Mouse (Mus musculus) midbrain, embryonic 10.5 days (tissue): Measurements from ENCODE around the gene Cd3g. TPM values are rescaled to one million over a fixed set of nuclear protein-coding genes. Genes with fewer than 3 reads are reported as not detected.
"Not testable (repeated sequence)": the region's sequence is repeated elsewhere in the genome, so short reads cannot be mapped to it uniquely, and the experiment has no call there.

Experiments used
- DNase-seq: peaks from one replicate; pipeline ENCODE4 v3.0.0-alpha.2; 2017; ENCODE audit warnings: low spot score
- H3K27ac ChIP-seq: fragments of 300-500 bp; sonication (generic); replicated peaks from 2 replicates; pipeline ENCODE4 v1.5.1; 2016; ENCODE audit warnings: mild to moderate bottlenecking
- H3K27me3 ChIP-seq: fragments of 300-500 bp; sonication (generic); 2 replicates; pipeline ENCODE4 v1.6.1; 2016; ENCODE audit warnings: low read depth, mild to moderate bottlenecking; ENCODE audit not compliant: poor library complexity, severe bottlenecking
- H3K36me3 ChIP-seq: fragments of 300-500 bp; sonication (generic); 2 replicates; pipeline ENCODE4 v1.6.1; 2016; ENCODE audit warnings: mild to moderate bottlenecking, moderate library complexity
- H3K4me1 ChIP-seq: fragments of 300-500 bp; sonication (generic); 2 replicates; pipeline ENCODE4 v1.6.1; 2016
- H3K4me3 ChIP-seq: fragments of 300-500 bp; sonication (generic); 2 replicates; pipeline ENCODE4 v1.5.1; 2016; ENCODE audit warnings: mild to moderate bottlenecking, moderate library complexity
- H3K9me3 ChIP-seq: fragments of 300-500 bp; sonication (generic); replicated peaks from 2 replicates; pipeline ENCODE4 v1.6.1; 2016; ENCODE audit warnings: mild to moderate bottlenecking
- WGBS: fragments of 180-500 bp; shearing (Covaris S2); methylation state at CpG from one replicate; pipeline ENCODE4 v1.1.7; 2016; 5-methylcytosine and 5-hydroxymethylcytosine counted together
- polyA plus RNA-seq: library from polyadenylated mRNA; unstranded; fragments of >200 nt; fragmentation: Nextera tagmentation; extraction: Ambion mirVana; gene quantifications from 2 replicates; pipeline ENCODE4 v1.2.1, GENCODE M21; 2016

The Cd3g gene
- polyA plus RNA-seq, 1 experiment from 2014 or later, result not detected

- H3K36me3 ChIP-seq, result no peaks in the 10 kb centered on the region
- H3K9me3 ChIP-seq, result no peaks in the 10 kb centered on the region
- H3K27ac ChIP-seq, result no peak overlapping the region
- no peak for DNase-seq
- H3K4me1 ChIP-seq, result peaks cover 8% of the 10 kb centered on the region
- H3K4me3 ChIP-seq, result no peak overlapping the region
- 0 out of 2 replicates have a peak, but pooled peaks cover 5% of the 10 kb centered on the region for H3K27me3 ChIP-seq
- WGBS, result 79% methylated on average over 3 of the region's 3 CpGs
These were observed 2.3 kb upstream of the Cd3g start for GRCm38 (mm10) chr9:44982531-44982930.

- no peaks in the 10 kb centered on the region for H3K9me3 ChIP-seq
- H3K4me3 ChIP-seq, result no peak overlapping the region
- 0 out of 2 replicates have a peak, but pooled peaks cover 5% of the 10 kb centered on the region for H3K27me3 ChIP-seq
- H3K27ac ChIP-seq, result no peak overlapping the region
- DNase-seq, result no peak
- no peaks in the 10 kb centered on the region for H3K36me3 ChIP-seq
- peaks cover 8% of the 10 kb centered on the region for H3K4me1 ChIP-seq
- WGBS, result 89% methylated on average over 8 of the region's 8 CpGs
These were observed 1.9 kb upstream of the Cd3g start for GRCm38 (mm10) chr9:44982081-44982480.

- WGBS, result 81% methylated on average over 4 of the region's 4 CpGs
- DNase-seq, result no peak
- no peaks in the 10 kb centered on the region for H3K9me3 ChIP-seq
- peaks cover 8% of the 10 kb centered on the region for H3K4me1 ChIP-seq
- 0 out of 2 replicates have a peak, but pooled peaks cover 5% of the 10 kb centered on the region for H3K27me3 ChIP-seq
- no peak within 1 kb of the TSS for H3K27ac ChIP-seq
- no peak within 1 kb of the TSS for H3K4me3 ChIP-seq
- H3K36me3 ChIP-seq, result no peaks in the 10 kb centered on the region
These were observed 1.4 kb upstream of the Cd3g start, which contains the start of gene Cd3d for GRCm38 (mm10) chr9:44981676-44982075. Cd3d (plus strand) TSS chr9:44981786.

GRCm38 (mm10) chr9:44981104-44981503 is 873 bp upstream of the Cd3g start:
- H3K27me3 ChIP-seq, result 0 out of 2 replicates have a peak, but pooled peaks cover 5% of the 10 kb centered on the region
- WGBS, result 90% methylated on average over 2 of the region's 2 CpGs
- H3K4me1 ChIP-seq, result peaks cover 2% of the 10 kb centered on the region
- H3K9me3 ChIP-seq, result no peaks in the 10 kb centered on the region
- H3K27ac ChIP-seq, result no peak overlapping the region
- H3K36me3 ChIP-seq, result no peaks in the 10 kb centered on the region
- no peak overlapping the region for H3K4me3 ChIP-seq
- no peak for DNase-seq

- Histone ChIP-seq H3K4me1 (no peaks in the 10 kb centered on the region), H3K4me3 (no peak overlapping the region), H3K9me3 (no peaks in the 10 kb centered on the region), H3K27ac (no peak overlapping the region), H3K27me3 (0 out of 2 replicates have a peak, but pooled peaks cover 2% of the 10 kb centered on the region), H3K36me3 (no peaks in the 10 kb centered on the region)
- DNase-seq, result no peak
- 83% methylated on average over 7 of the region's 7 CpGs for WGBS
These were observed 425 bp downstream of the Cd3g start for GRCm38 (mm10) chr9:44979806-44980205.

- H3K27ac ChIP-seq, result no peak overlapping the region
- no peaks in the 10 kb centered on the region for H3K36me3 ChIP-seq
- no peaks in the 10 kb centered on the region for H3K27me3 ChIP-seq
- WGBS, result 77% methylated on average over 6 of the region's 6 CpGs
- H3K4me3 ChIP-seq, result no peak overlapping the region
- no peak for DNase-seq
- H3K4me1 ChIP-seq, result no peaks in the 10 kb centered on the region
- no peaks in the 10 kb centered on the region for H3K9me3 ChIP-seq
These were observed 2.4 kb downstream of the Cd3g start for GRCm38 (mm10) chr9:44977813-44978212.

GRCm38 (mm10) chr9:44969450-44969849 is 10.8 kb downstream of the Cd3g start:
- no peak for DNase-seq
- H3K27ac ChIP-seq, result no peak overlapping the region
- no peaks in the 10 kb centered on the region for H3K36me3 ChIP-seq
- 65% methylated on average over 1 of the region's 1 CpGs for WGBS
- H3K9me3 ChIP-seq, result no peaks in the 10 kb centered on the region
- H3K4me3 ChIP-seq, result no peak overlapping the region
- no peaks in the 10 kb centered on the region; the same call in 1 of the 2 replicates for H3K27me3 ChIP-seq
- peaks cover 12% of the 10 kb centered on the region for H3K4me1 ChIP-seq

GRCm38 (mm10) chr9:44967763-44968162 is 12.5 kb downstream of the Cd3g start:
- H3K27me3 ChIP-seq, H3K9me3 ChIP-seq, H3K36me3 ChIP-seq, H3K27ac ChIP-seq, H3K4me3 ChIP-seq, DNase-seq: not testable (repeated sequence)
- peaks cover 18% of the 10 kb centered on the region for H3K4me1 ChIP-seq
- 87% methylated on average over 5 of the region's 5 CpGs for WGBS

GRCm38 (mm10) chr9:44966815-44967242 is 13.4 kb downstream of the Cd3g start:
- H3K27ac ChIP-seq, result no peak overlapping the region
- WGBS, result 27% methylated on average over 3 of the region's 3 CpGs

GRCm38 (mm10) chr9:44965833-44966466 is 14.3 kb downstream of the Cd3g start:
- Histone ChIP-seq H3K4me1 (peaks cover 18% of the 10 kb centered on the region), H3K27me3 (no peaks in the 10 kb centered on the region; the same call in 1 of the 2 replicates), H3K27ac (peak overlapping the region; percentile 81), H3K36me3 (peaks cover 17% of the 10 kb centered on the region), H3K9me3 (no peaks in the 10 kb centered on the region), H3K4me3 (peak overlapping the region; percentile 90)
- no peak for DNase-seq
- WGBS, result 15% methylated on average over 10 of the region's 10 CpGs

More at GRCm38 (mm10) chr9:44966815-44967242, 13.4 kb downstream of the Cd3g start:
- H3K4me3 ChIP-seq, result no peak overlapping the region
- H3K36me3 ChIP-seq, result peaks cover 9% of the 10 kb centered on the region
- no peaks in the 10 kb centered on the region; the same call in 1 of the 2 replicates for H3K27me3 ChIP-seq
- peaks cover 18% of the 10 kb centered on the region for H3K4me1 ChIP-seq
- peak; percentile 65 for DNase-seq
- no peaks in the 10 kb centered on the region for H3K9me3 ChIP-seq

GRCm38 (mm10) chr9:44965126-44965832 is 15.0 kb downstream of the Cd3g start, which contains the start of gene Ube4a:
Ube4a (minus strand) TSS chr9:44965600.
- peak; percentile 100 for DNase-seq
- H3K36me3 ChIP-seq, result peaks cover 23% of the 10 kb centered on the region
- no peaks in the 10 kb centered on the region for H3K9me3 ChIP-seq
- H3K4me1 ChIP-seq, result peaks cover 18% of the 10 kb centered on the region
- H3K27me3 ChIP-seq, result no peaks in the 10 kb centered on the region; the same call in 1 of the 2 replicates
- peak within 1 kb of the TSS; percentile 81 for H3K27ac ChIP-seq
- peak within 1 kb of the TSS; percentile 90 for H3K4me3 ChIP-seq
- WGBS, result under 1% methylated on average over 39 of the region's 39 CpGs

GRCm38 (mm10) chr9:44954432-44954831 is 25.8 kb downstream of the Cd3g start:
- Histone ChIP-seq H3K4me1 (no peaks in the 10 kb centered on the region), H3K36me3 (peaks cover 98% of the 10 kb centered on the region), H3K27me3 (no peaks in the 10 kb centered on the region), H3K9me3 (no peaks in the 10 kb centered on the region), H3K27ac (no peak overlapping the region), H3K4me3 (no peak overlapping the region)
- WGBS, result 90% methylated on average over 3 of the region's 3 CpGs
- no peak for DNase-seq

GRCm38 (mm10) chr9:44947836-44948235 is 32.4 kb downstream of the Cd3g start:
- Histone ChIP-seq H3K4me3 (no peak overlapping the region), H3K27me3 (no peaks in the 10 kb centered on the region), H3K9me3 (no peaks in the 10 kb centered on the region), H3K4me1 (no peaks in the 10 kb centered on the region), H3K27ac (no peak overlapping the region), H3K36me3 (peaks cover 98% of the 10 kb centered on the region)
- DNase-seq, result no peak
- WGBS, result 93% methylated on average over 5 of the region's 5 CpGs
